Mouse (Mus musculus) heart, embryonic 11.5 days (tissue): ENCODE measurements around the gene Nanos2. TPM values are rescaled to one million over a fixed set of nuclear protein-coding genes. Genes with fewer than 3 reads are reported as not detected.

Source experiments
- ATAC-seq: fragments of 200-750 bp; cut with Nextera tagmentation; replicated peaks from 2 replicates; pipeline ENCODE4 v1.8.0; 2017; ENCODE audit warnings: moderate library complexity; ENCODE audit not compliant: insufficient number of reproducible peaks, low FRiP score, low TSS enrichment
- H3K27ac ChIP-seq: fragments of 300-500 bp; sonication (generic); 2 replicates; pipeline ENCODE4 v1.5.1; 2014; ENCODE audit warnings: mild to moderate bottlenecking, low read depth, low read length
- H3K27me3 ChIP-seq: fragments of 300-500 bp; sonication (generic); 2 replicates; pipeline ENCODE4 v1.6.1; 2014; ENCODE audit warnings: mild to moderate bottlenecking, low read length, mixed read lengths; ENCODE audit not compliant: control insufficient read depth, insufficient read depth
- H3K36me3 ChIP-seq: fragments of 300-500 bp; sonication (generic); 2 replicates; pipeline ENCODE4 v1.6.1; 2014; ENCODE audit warnings: mild to moderate bottlenecking, low read length, moderate library complexity, mixed read lengths; ENCODE audit not compliant: control insufficient read depth, insufficient read depth
- H3K4me1 ChIP-seq: fragments of 300-500 bp; sonication (generic); 2 replicates; pipeline ENCODE4 v1.6.1; 2014; ENCODE audit warnings: low read length; ENCODE audit not compliant: control insufficient read depth, insufficient read depth
- H3K4me2 ChIP-seq: fragments of 300-500 bp; sonication (generic); 2 replicates; pipeline ENCODE4 v1.6.1; 2014; ENCODE audit warnings: mild to moderate bottlenecking, moderate library complexity
- H3K4me3 ChIP-seq: fragments of 300-500 bp; sonication (generic); 2 replicates; pipeline ENCODE4 v1.5.1; 2014; ENCODE audit warnings: low read depth, low read length
- H3K9ac ChIP-seq: fragments of 300-500 bp; sonication (generic); 2 replicates; pipeline ENCODE4 v1.6.1; 2014; ENCODE audit warnings: mild to moderate bottlenecking, low read depth, low read length, moderate library complexity
- H3K9me3 ChIP-seq: fragments of 300-500 bp; sonication (generic); replicated peaks from 2 replicates; pipeline ENCODE4 v1.6.1; 2016; ENCODE audit warnings: low read length; ENCODE audit not compliant: control insufficient read depth
- WGBS: fragments of 180-500 bp; shearing (Covaris S2); extraction: QIAGEN DNeasy Blood & Tissue Kit; methylation state at CpG from one replicate; pipeline ENCODE4 v1.1.7; 2014; ENCODE audit not compliant: insufficient replicate concordance; 5-methylcytosine and 5-hydroxymethylcytosine counted together
- polyA plus RNA-seq: library from polyadenylated mRNA; unstranded; fragments of >200 nt; fragmentation: Nextera tagmentation; extraction: Ambion mirVana; gene quantifications from 2 replicates; pipeline ENCODE4 v1.2.1, GENCODE M21; 2014

Gene Nanos2
- polyA plus RNA-seq, 1 experiment from 2014 or later = not detected

DNA sequence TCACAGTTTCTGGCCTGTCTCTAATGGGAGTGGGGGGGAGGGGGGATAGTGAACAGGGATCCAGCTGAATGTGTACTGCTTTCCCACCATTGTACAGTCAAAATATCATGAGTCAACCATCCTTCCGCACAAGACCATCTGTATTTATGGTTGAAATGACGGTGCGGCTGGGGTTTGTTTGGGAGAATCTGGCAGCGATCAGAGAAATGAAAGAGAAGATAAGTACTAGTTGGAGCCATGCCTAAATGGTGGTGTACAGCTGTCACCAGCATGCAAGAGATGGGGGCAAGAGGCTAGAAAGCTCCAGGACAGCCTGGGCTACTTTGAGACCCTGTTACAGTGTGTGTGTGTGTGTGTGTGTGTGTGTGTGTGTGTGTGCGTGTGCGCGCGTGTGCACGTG, 8.8 kb upstream of the Nanos2 start:
- H3K36me3 ChIP-seq = no peaks in the 10 kb centered on the region
- no peak overlapping the region for H3K9ac ChIP-seq
- ATAC-seq = no peak
- peaks cover 3% of the 10 kb centered on the region; the same call in 1 of the 2 replicates for H3K27me3 ChIP-seq
- H3K4me3 ChIP-seq = no peak overlapping the region
- no peaks in the 10 kb centered on the region for H3K9me3 ChIP-seq
- no peak overlapping the region for H3K27ac ChIP-seq
- H3K4me2 ChIP-seq = no peak overlapping the region
- WGBS = 85% methylated on average over 9 of the region's 9 CpGs
- H3K4me1 ChIP-seq = no peaks in the 10 kb centered on the region

DNA sequence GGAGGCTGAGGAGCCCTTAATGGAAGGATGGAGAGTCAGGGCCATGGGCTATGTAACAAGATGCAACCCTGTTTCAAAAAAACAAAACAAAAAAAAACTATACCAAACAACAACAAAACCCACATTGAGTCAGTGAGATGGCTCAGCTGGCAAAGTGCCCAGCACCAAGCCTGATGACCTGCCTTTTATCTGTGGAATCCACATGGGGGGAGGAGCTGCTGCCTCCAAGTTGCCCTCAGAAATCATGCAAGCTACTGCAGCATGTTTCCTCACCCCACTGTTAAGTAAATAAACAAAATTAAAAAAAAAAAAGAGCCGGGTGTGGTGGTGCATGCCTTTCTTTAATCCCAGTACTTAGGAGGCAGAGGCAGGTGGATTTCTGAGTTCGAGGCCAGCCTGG, 697 bp upstream of the Nanos2 start:
- Histone ChIP-seq H3K9ac (no peak overlapping the region), H3K27ac (no peak overlapping the region), H3K36me3 (no peaks in the 10 kb centered on the region), H3K4me2 (no peak overlapping the region), H3K9me3 (no peaks in the 10 kb centered on the region), H3K27me3 (peaks cover under 1% of the 10 kb centered on the region; the same call in 1 of the 2 replicates), H3K4me1 (peaks cover 3% of the 10 kb centered on the region; the same call in 1 of the 2 replicates), H3K4me3 (no peak overlapping the region)
- WGBS = 50% methylated on average over 2 of the region's 2 CpGs
- ATAC-seq = no peak

- H3K36me3 ChIP-seq = no peaks in the 10 kb centered on the region
- no peak for ATAC-seq
- H3K9me3 ChIP-seq = no peaks in the 10 kb centered on the region
- H3K4me1 ChIP-seq = peaks cover 12% of the 10 kb centered on the region; the same call in 1 of the 2 replicates
- peaks cover 13% of the 10 kb centered on the region for H3K27me3 ChIP-seq
- 55% methylated on average over 13 of the region's 13 CpGs for WGBS
- no peak overlapping the region for H3K27ac ChIP-seq
- no peak overlapping the region for H3K9ac ChIP-seq
- H3K4me3 ChIP-seq = no peak overlapping the region
- no peak overlapping the region for H3K4me2 ChIP-seq
These were observed 547 bp downstream of the Nanos2 start for GRCm38 (mm10) chr7:18987747-18988146.

DNA sequence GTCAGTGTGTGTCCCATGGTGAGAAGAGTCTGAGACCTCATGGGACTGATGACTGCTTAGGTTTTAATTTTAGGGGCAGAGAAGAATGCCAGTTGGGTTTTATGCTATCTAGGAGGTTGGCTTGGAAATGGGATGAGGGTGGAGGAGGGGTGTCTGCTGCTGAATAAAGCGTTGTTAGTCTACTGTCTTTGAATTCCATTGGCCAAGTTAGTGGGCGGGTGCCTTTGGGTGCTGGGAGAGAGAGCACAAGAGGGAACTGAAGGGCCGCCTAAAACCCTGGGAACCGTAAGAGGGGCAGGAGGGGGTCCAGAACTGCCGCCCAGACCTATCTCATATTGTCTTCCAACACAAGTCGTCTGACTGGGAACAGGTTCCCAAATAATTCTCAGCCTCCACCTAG, 1.6 kb downstream of the Nanos2 start:
- Histone ChIP-seq H3K36me3 (no peaks in the 10 kb centered on the region), H3K4me1 (peaks cover 12% of the 10 kb centered on the region; the same call in 1 of the 2 replicates), H3K9me3 (no peaks in the 10 kb centered on the region), H3K4me2 (no peak overlapping the region), H3K9ac (no peak overlapping the region), H3K4me3 (no peak overlapping the region), H3K27me3 (peaks cover 21% of the 10 kb centered on the region), H3K27ac (no peak overlapping the region)
- ATAC-seq = no peak
- WGBS = 62% methylated on average over 6 of the region's 6 CpGs

- Histone ChIP-seq H3K27ac (no peak overlapping the region), H3K9ac (no peak overlapping the region; the same call in 1 of the 2 replicates), H3K27me3 (peaks cover 26% of the 10 kb centered on the region), H3K4me2 (peak overlapping the region; percentile 73), H3K36me3 (no peaks in the 10 kb centered on the region), H3K4me1 (peaks cover 12% of the 10 kb centered on the region; the same call in 1 of the 2 replicates), H3K4me3 (peak overlapping the region; percentile 48), H3K9me3 (no peaks in the 10 kb centered on the region)
- no peak for ATAC-seq
- WGBS = 11% methylated on average over 5 of the region's 5 CpGs
These were observed 2.8 kb downstream of the Nanos2 start for GRCm38 (mm10) chr7:18989995-18990394.

GRCm38 (mm10) chr7:18990601-18991295, 3.5 kb downstream of the Nanos2 start, which contains the start of gene Mypop:
TSS of gene Mypop (plus strand) at chr7:18991245.
- H3K9ac ChIP-seq = peak within 1 kb of the TSS; percentile 65
- ATAC-seq = peak; percentile 88
- peak within 1 kb of the TSS; percentile 48 for H3K4me3 ChIP-seq
- H3K9me3 ChIP-seq = no peaks in the 10 kb centered on the region
- peak within 1 kb of the TSS; percentile 73 for H3K4me2 ChIP-seq
- under 1% methylated on average over 37 of the region's 37 CpGs for WGBS
- H3K27ac ChIP-seq = peak within 1 kb of the TSS; percentile 72
- H3K36me3 ChIP-seq = no peaks in the 10 kb centered on the region
- H3K4me1 ChIP-seq = peaks cover 12% of the 10 kb centered on the region; the same call in 1 of the 2 replicates
- peaks cover 26% of the 10 kb centered on the region for H3K27me3 ChIP-seq

GRCm38 (mm10) chr7:18991660-18992293, 4.6 kb downstream of the Nanos2 start:
- peak; percentile 1; the same call in 1 of the 2 replicates for ATAC-seq
- Histone ChIP-seq H3K4me2 (peak overlapping the region; percentile 73), H3K4me1 (peaks cover 12% of the 10 kb centered on the region; the same call in 1 of the 2 replicates), H3K27me3 (peaks cover 26% of the 10 kb centered on the region), H3K4me3 (peak overlapping the region; percentile 48), H3K36me3 (no peaks in the 10 kb centered on the region), H3K9me3 (no peaks in the 10 kb centered on the region), H3K9ac (peak overlapping the region; percentile 65), H3K27ac (no peak overlapping the region)
- WGBS = under 1% methylated on average over 59 of the region's 59 CpGs

GRCm38 (mm10) chr7:18992294-18992675, 5.1 kb downstream of the Nanos2 start:
- peaks cover 26% of the 10 kb centered on the region for H3K27me3 ChIP-seq

More at GRCm38 (mm10) chr7:18992294-18992675, 5.1 kb downstream of the Nanos2 start:
- Histone ChIP-seq H3K27ac (no peak overlapping the region), H3K9ac (peak overlapping the region; percentile 65), H3K36me3 (no peaks in the 10 kb centered on the region), H3K9me3 (no peaks in the 10 kb centered on the region), H3K4me3 (peak overlapping the region; percentile 48), H3K4me2 (peak overlapping the region; percentile 73), H3K4me1 (peaks cover 12% of the 10 kb centered on the region; the same call in 1 of the 2 replicates)
- ATAC-seq = no peak
- WGBS = 2% methylated on average over 31 of the region's 31 CpGs
